Mouse (Mus musculus) embryonic facial prominence, embryonic 12.5 days (tissue): Measurements from ENCODE around the gene Spdef. TPM values are rescaled to one million over a fixed set of nuclear protein-coding genes. Genes with fewer than 3 reads are reported as not detected.

Source experiments
- ATAC-seq: fragments of 200-750 bp; cut with Nextera tagmentation; 2 replicates; pipeline ENCODE4 v1.8.0; 2017; ENCODE audit not compliant: insufficient number of reproducible peaks, insufficient read depth, low FRiP score, low TSS enrichment
- H3K27ac ChIP-seq: fragments of 300-500 bp; sonication (generic); 2 replicates; pipeline ENCODE4 v1.5.1; 2016; ENCODE audit warnings: mild to moderate bottlenecking
- H3K27me3 ChIP-seq: fragments of 300-500 bp; sonication (generic); 2 replicates; pipeline ENCODE4 v1.6.1; 2016; ENCODE audit warnings: mild to moderate bottlenecking, moderate library complexity
- H3K36me3 ChIP-seq: fragments of 300-500 bp; sonication (generic); 2 replicates; pipeline ENCODE4 v1.6.1; 2016; ENCODE audit warnings: mild to moderate bottlenecking
- H3K4me1 ChIP-seq: fragments of 300-500 bp; sonication (generic); 2 replicates; pipeline ENCODE4 v1.6.1; 2016
- H3K4me2 ChIP-seq: fragments of 300-500 bp; sonication (generic); replicated peaks from 2 replicates; pipeline ENCODE4 v1.6.1; 2016; ENCODE audit warnings: mild to moderate bottlenecking, moderate library complexity
- H3K4me3 ChIP-seq: fragments of 300-500 bp; sonication (generic); 2 replicates; pipeline ENCODE4 v1.5.1; 2016; ENCODE audit warnings: mild to moderate bottlenecking
- H3K9ac ChIP-seq: fragments of 300-500 bp; sonication (generic); 2 replicates; pipeline ENCODE4 v1.6.1; 2016; ENCODE audit warnings: mild to moderate bottlenecking, moderate library complexity
- H3K9me3 ChIP-seq: fragments of 300-500 bp; sonication (generic); 2 replicates; pipeline ENCODE4 v1.6.1; 2016; ENCODE audit warnings: mild to moderate bottlenecking, moderate library complexity
- WGBS: fragments of 180-500 bp; shearing (Covaris S2); methylation state at CpG from one replicate; pipeline ENCODE4 v1.1.7; 2016; 5-methylcytosine and 5-hydroxymethylcytosine counted together
- polyA plus RNA-seq: library from polyadenylated mRNA; unstranded; fragments of >200 nt; fragmentation: Nextera tagmentation; extraction: Ambion mirVana; gene quantifications from 2 replicates; pipeline ENCODE4 v1.2.1, GENCODE M21; 2016

The Spdef gene
- polyA plus RNA-seq, 1 experiment from 2014 or later: 0.40 TPM

DNA sequence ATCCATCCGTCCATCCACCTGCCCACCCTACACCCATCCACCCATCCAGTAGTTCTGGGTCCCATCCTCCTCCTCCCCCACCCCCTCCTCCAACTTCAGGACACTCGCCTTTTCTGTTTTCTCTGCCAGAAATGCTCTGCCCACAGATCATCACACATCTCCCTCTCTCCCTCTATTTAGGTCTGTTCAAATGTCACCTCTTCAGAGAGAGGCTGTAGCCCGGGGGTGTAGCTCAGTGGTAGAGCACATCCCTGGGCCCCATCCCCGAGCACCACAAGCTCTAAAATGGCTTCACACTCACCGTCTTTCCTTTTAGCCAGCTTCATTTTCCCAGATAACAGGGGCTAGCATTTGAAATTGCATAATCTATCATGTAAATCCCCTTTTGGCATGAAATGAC, 51.0 kb downstream of the Spdef start:
- 78% methylated on average over 5 of the region's 5 CpGs for WGBS
- 0 out of 2 replicates have a peak, but pooled peaks cover 3% of the 10 kb centered on the region for H3K4me1 ChIP-seq
- ATAC-seq: no peak
- H3K27ac ChIP-seq: no peak overlapping the region
- no peak overlapping the region for H3K9ac ChIP-seq
- H3K4me2 ChIP-seq: no peak overlapping the region
- no peaks in the 10 kb centered on the region for H3K9me3 ChIP-seq
- H3K4me3 ChIP-seq: no peak overlapping the region
- no peaks in the 10 kb centered on the region for H3K36me3 ChIP-seq
- no peaks in the 10 kb centered on the region for H3K27me3 ChIP-seq

DNA sequence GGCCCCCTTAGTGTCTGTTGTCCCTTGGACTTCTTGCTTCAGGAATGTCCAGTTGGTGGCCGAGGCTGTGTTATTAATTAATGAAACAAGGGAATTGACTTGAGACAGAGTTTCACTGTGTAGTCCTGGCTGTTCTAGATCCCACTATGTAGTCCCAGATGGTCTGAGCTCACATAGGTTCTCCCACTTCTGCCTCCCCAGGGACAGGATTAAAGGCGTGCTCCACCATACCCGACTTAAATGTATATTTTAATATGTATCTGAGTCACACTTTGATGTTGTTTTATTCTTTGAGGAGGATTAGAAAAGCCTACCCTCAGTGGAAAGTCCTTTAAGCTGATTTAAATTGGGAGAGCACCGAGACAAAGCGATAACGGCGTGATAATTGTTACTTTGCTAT, 52.5 kb downstream of the Spdef start:
- no peaks in the 10 kb centered on the region for H3K36me3 ChIP-seq
- no peak overlapping the region for H3K27ac ChIP-seq
- no peak overlapping the region for H3K4me3 ChIP-seq
- no peak for ATAC-seq
- no peak overlapping the region for H3K4me2 ChIP-seq
- no peaks in the 10 kb centered on the region for H3K27me3 ChIP-seq
- no peak overlapping the region for H3K9ac ChIP-seq
- 73% methylated on average over 7 of the region's 7 CpGs for whole genome bisulfite sequencing
- 0 out of 2 replicates have a peak, but pooled peaks cover 3% of the 10 kb centered on the region for H3K4me1 ChIP-seq
- H3K9me3 ChIP-seq: no peaks in the 10 kb centered on the region

DNA sequence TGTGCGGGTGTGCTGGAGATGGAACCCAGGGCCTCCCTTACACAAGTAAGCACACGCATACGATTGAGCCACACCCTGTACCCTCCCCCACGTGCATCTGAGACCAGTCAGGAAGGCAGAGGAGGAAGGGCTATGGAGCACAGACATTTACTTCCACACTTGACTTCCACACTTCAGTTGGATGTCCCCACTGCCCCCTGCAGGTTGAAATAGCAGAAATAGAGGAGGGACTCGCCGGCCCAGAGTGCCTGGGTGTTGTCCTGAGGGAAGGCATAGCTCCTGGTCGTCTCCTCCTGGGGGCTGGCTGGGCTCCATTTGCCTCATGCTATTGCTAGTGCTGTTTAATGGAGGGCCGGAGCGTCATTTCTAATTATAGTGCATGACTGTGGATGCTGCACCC, 53.3 kb downstream of the Spdef start:
- Histone ChIP-seq H3K9me3 (no peaks in the 10 kb centered on the region), H3K4me1 (0 out of 2 replicates have a peak, but pooled peaks cover 3% of the 10 kb centered on the region), H3K4me3 (no peak overlapping the region), H3K27me3 (no peaks in the 10 kb centered on the region), H3K27ac (no peak overlapping the region), H3K36me3 (no peaks in the 10 kb centered on the region), H3K4me2 (no peak overlapping the region), H3K9ac (no peak overlapping the region)
- WGBS: 61% methylated on average over 9 of the region's 9 CpGs
- ATAC-seq: no peak

DNA sequence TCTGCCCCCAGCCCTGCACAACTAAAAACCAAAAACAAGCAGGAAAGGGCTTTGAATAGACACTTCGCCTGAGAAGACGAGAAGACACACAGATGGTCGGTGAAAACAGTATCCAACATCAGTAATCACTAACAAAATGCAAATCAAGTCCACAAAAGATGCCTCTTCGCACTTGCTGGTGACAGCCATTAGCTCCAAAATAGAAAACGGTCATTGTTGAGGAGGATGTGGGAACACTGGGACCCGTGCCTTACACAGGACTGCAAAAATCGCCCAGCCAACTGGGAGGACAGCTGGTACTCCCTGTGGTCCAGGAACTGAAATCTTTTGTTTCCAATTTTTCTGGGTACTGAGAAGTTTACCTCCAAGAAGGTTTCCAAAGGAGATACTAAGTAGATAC, 54.8 kb downstream of the Spdef start:
- H3K27ac ChIP-seq: no peak overlapping the region
- H3K4me3 ChIP-seq: no peak overlapping the region
- H3K36me3 ChIP-seq: no peaks in the 10 kb centered on the region
- no peaks in the 10 kb centered on the region for H3K9me3 ChIP-seq
- H3K9ac ChIP-seq: no peak overlapping the region
- no peak for ATAC-seq
- H3K27me3 ChIP-seq: no peaks in the 10 kb centered on the region
- 84% methylated on average over 7 of the region's 7 CpGs for WGBS
- no peak overlapping the region for H3K4me2 ChIP-seq
- no peaks in the 10 kb centered on the region for H3K4me1 ChIP-seq

DNA sequence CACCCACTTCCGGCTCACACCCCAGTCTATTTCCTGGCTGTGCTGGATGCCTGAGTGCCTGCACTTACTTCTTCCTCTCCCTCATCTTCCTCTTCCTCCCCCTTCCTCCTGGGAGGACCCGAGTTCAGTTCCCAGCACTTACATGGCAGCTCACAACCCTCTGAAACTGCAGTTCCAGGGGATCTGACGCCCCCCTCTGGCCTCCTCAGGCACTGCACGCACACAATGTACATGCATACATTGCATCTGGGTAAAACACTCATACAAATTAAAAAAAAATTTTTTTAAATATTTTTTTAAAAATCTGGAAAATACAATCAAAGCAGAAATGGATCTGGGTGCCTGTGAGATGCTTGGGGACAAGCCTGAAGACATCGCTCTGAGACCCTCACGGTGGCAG, 57.0 kb downstream of the Spdef start:
- 80% methylated on average over 6 of the region's 6 CpGs for WGBS

More for the DNA sequence above, 57.0 kb downstream of the Spdef start:
- H3K4me1 ChIP-seq: no peaks in the 10 kb centered on the region
- no peaks in the 10 kb centered on the region for H3K9me3 ChIP-seq
- H3K4me3 ChIP-seq: no peak overlapping the region
- H3K9ac ChIP-seq: no peak overlapping the region
- H3K36me3 ChIP-seq: no peaks in the 10 kb centered on the region
- no peaks in the 10 kb centered on the region for H3K27me3 ChIP-seq
- H3K27ac ChIP-seq: no peak overlapping the region
- ATAC-seq: no peak
- no peak overlapping the region for H3K4me2 ChIP-seq

Other genes starting within 250 kb of the Spdef start
- gene Grm4, start 207.6 kb downstream of the Spdef start, polyA plus RNA-seq: 0.68 and 0.73 TPM in 2 replicates
- gene Hmga1, start 172.5 kb downstream of the Spdef start, polyA plus RNA-seq: 236 and 247 TPM in 2 replicates
- 18.2 and 20.3 TPM in 2 replicates for gene AI413582, start 163.2 kb downstream of the Spdef start, polyA plus RNA-seq
- gene Nudt3, start 105.5 kb downstream of the Spdef start, polyA plus RNA-seq: 135 and 137 TPM in 2 replicates
- not detected in 2 replicates for gene RPS10-NUDT3, start 93.7 kb downstream of the Spdef start, polyA plus RNA-seq
- 943 and 948 TPM in 2 replicates for gene Rps10, start 92.3 kb downstream of the Spdef start, polyA plus RNA-seq
- gene Pacsin1, start 73.4 kb downstream of the Spdef start, polyA plus RNA-seq: 6.5 and 7.5 TPM in 2 replicates
- 17.9 and 18.9 TPM in 2 replicates for gene D17Wsu92e, start 91.7 kb upstream of the Spdef start, polyA plus RNA-seq
- gene Snrpc, start 109.2 kb upstream of the Spdef start, polyA plus RNA-seq: 348 and 358 TPM in 2 replicates
- gene Uhrf1bp1, start 127.5 kb upstream of the Spdef start, polyA plus RNA-seq: 9.2 and 10.1 TPM in 2 replicates
- 22.5 and 23.1 TPM in 2 replicates for gene Anks1, start 180.4 kb upstream of the Spdef start, polyA plus RNA-seq
- 98.3 and 104 TPM in 2 replicates for gene Taf11, start 180.9 kb upstream of the Spdef start, polyA plus RNA-seq